Mouse (Mus musculus) brain, adult 2 months (tissue): ENCODE data around the gene Ccdc134.

ENCODE experiments used
- DNase-seq: peaks from one replicate; pipeline ENCODE4 v3.0.0; 2011; ENCODE audit warnings: low read depth, low spot score

The Ccdc134 gene

DNA sequence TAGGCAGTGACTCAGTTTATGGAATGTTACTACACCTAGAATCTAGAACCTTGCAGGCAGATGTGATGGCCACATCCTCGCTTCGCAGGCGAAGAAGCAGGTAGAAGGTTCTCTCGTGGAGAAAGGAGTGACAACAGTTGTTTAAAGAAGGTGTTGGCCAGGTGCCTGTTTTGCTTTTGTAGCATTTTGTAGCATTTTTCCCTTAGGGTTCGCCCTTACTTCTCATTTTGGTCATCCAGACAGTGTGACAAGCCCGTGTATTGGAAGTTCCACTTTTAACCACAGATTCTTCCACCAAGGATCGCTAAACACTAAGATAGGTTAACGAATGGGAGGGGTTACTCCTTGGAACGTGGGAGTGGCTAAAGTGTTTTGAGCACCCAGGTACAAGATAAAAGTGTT is 20.8 kb downstream of the Ccdc134 start:
- DNase-seq = no peak

GRCm38 (mm10) chr15:82150042-82150441 is 22.3 kb downstream of the Ccdc134 start:
- no peak for DNase-seq

DNA sequence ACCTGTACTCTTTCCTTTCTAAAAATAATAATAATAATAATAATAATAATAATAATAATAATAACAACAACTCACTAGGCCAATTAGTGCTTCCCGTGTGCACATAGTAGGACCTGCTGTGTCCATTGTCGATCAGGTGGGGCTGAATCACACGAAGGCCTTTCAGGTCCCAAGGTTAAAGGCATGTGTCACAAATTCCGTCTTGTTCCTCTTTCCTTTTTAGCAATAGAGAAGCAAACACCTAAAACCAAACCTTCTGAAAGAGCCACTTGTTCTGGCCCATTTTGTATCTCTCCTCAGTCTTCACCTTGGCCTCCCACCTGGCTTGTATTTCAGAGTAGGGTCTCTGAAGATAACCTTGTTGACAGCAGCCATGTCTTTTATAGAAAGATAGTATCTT is 23.5 kb downstream of the Ccdc134 start:
- DNase-seq = no peak

- no peak for DNase-seq
Measured at GRCm38 (mm10) chr15:82152022-82152421, 24.3 kb downstream of the Ccdc134 start.

GRCm38 (mm10) chr15:82152435-82152834 is 24.7 kb downstream of the Ccdc134 start:
- DNase-seq = no peak

- DNase-seq = no peak
Measured at GRCm38 (mm10) chr15:82156298-82156697, 28.6 kb downstream of the Ccdc134 start.

DNA sequence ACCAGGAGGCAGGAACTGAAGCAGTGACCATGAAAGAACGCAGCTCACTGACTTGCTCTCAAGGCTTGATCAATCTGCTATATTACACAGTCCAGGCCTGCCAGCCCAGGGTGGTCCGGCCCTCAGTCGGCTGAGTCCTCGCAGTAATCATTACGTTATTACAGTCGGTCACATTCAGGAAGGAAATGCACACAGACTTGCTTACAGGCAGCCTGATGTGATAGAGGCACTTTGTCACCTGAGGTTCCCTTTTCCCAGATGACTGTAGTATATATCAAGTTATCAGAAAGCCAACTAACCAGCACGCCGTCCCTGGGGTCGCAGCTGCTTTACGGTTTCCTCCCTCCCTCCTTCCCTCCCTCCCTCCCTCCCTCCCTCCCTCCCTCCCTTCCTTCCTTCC is 29.2 kb downstream of the Ccdc134 start:
- DNase-seq = no peak

DNA sequence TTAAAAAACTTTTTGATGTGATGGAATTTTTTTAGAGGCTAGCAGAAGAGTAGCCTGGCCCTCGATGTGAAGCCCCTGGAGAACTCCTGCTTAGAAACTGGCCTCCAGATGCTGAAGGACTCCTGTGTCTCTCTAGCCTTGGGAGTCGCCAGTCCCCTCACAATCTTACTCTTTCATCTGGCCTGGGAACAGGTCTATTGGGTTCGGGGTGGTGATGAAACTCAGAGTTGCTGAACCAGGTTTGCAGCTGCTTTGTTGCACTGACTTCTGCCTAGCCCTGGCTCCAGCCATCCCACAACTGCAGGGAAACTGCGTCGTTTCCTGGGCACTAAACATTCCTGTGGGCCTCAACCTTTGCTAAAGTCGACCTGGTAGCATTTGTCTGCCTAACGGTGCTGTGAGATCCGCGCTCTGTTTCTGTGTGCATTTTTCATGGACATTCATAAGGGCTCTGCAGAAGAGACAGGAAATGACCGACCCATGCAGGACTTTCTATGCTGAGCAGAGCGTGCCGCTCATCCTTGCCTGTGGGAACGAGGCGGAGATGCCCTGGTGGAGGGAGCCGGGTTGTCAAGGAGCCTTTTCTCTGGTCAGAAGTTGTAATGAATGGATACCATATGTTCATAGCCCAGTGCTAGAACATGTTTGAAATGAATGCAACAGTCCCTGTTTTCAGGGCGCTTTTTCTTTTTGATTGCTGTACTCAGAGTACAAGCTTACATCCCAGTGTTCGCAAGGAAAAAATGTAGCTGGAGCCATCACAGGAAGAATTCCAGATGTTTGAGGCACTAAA is 30.7 kb downstream of the Ccdc134 start:
- DNase-seq = no peak

GRCm38 (mm10) chr15:82159471-82159870 is 31.7 kb downstream of the Ccdc134 start:
- no peak for DNase-seq

GRCm38 (mm10) chr15:82160731-82161640 is 33.3 kb downstream of the Ccdc134 start:
- no peak for DNase-seq

- no peak for DNase-seq
Measured at GRCm38 (mm10) chr15:82161965-82162600, 34.4 kb downstream of the Ccdc134 start.

DNA sequence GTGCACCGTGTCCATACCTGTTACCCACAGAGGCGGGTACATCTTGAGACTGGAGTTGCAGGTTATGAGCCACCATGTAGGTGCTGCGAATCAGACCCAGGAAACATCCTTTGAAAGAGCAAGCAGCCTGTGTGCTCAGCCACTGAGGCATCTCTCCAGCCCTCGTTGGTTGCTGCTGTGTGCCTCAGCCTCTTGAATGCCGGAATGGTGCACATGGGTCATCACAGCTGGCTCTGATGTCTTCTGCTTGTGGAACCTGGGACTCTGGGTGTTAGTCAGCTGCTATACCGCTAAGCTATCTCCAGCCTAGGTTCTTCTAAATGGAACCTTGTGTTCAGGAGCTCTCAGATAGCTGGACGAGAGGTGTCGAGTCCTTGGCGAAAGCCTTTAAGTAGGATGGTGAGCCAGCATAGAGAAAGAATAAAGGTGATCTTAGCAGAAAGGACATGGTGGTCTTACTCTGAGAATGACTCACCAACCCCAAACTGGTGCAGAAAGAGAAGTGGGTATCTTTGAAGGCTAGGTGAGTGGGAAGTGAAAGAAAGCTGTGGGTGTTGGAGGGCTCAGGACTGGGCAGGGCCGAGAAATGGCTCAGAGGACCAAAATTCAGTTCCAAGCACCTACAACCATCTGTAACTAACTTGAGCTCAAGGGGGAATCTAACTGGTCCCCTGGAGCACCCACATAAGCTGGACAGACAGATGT is 35.8 kb downstream of the Ccdc134 start:
- DNase-seq = no peak

- DNase-seq = no peak
Measured at GRCm38 (mm10) chr15:82164061-82164399, 36.3 kb downstream of the Ccdc134 start.

GRCm38 (mm10) chr15:82164496-82164895 is 36.8 kb downstream of the Ccdc134 start:
- DNase-seq = no peak

DNA sequence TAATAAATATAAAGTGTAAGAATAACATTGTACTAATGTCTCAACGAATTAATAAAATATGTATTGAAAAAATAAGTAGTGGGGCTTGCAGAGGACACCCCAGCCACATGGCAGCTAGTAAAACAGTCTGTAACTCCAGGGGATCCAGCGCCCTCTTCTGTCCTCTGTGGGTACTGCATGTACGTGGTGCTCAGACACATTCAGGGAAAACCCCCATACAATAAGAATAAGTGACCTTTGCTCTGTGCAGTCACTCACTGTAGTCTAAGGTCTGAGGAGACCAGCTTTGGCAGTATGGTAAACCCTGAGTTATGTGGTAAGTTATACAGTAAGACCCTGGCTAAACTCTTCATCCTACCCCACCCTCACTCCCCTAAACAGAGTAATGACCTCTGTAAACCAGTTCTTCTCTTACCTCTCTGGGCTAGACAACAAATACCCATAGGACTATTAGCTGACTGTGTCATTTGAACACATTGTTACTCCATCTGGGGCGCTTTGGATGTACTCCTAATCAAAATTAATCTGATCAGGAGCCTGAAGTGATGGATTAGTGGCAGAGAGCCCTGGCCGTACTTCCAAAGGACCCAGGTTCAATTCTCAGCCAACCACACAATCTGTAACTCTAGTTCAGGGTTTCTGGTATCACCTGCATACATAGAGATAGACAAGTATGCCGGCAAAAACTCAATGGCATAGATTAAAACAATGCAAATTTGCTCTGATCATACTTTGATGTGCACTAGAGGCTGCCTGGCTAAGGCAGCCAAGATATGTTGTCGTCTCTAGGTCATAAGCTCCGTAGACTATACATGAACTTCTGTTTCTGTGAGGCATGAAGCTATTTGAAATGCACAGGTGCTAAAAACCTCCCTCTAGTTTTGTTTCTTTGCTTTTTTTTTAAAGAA is 37.9 kb downstream of the Ccdc134 start:
- DNase-seq = peak; percentile 83

DNA sequence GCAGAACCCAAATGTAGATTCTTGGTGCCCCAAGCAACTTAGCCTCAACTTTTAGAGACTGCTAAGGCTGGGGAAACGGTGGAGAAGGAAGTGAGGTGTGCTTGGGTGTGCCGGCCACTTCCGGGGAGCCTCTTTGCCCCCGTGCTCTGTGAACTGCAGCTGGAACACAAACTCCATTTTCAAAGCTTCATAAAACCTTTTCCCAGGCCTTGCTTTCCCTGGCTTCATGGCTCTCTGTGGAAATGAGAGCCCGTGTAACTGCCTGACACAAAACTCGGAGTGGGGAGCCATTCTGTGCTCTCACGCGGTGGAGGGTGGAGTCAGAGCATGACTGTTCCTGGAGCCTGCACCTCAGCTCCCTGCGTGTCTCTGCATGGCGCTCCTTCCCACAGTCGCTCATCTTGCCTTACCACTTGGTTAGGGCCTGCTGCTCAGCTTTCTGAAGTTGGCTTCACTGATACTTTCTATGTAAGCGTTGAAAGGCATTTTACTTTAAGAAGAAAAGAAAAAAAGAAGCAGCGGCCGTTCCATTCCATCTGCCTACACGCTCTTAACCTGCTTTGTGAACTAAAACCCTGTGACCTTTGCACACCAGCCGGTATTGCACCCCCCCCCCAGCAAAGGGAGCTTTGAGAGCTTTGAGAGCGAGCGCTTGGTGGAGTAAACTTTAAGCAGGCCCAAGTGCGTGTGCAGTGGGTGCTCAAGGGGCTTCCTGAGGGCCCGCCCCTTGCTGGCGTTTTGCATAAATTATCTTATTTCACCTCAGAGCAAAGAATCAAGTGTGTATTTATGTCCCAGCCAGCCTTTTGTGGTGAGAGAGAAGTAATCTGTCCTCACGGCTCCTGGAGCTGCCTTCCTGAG is 38.7 kb downstream of the Ccdc134 start:
- DNase-seq = peak; percentile 67

DNA sequence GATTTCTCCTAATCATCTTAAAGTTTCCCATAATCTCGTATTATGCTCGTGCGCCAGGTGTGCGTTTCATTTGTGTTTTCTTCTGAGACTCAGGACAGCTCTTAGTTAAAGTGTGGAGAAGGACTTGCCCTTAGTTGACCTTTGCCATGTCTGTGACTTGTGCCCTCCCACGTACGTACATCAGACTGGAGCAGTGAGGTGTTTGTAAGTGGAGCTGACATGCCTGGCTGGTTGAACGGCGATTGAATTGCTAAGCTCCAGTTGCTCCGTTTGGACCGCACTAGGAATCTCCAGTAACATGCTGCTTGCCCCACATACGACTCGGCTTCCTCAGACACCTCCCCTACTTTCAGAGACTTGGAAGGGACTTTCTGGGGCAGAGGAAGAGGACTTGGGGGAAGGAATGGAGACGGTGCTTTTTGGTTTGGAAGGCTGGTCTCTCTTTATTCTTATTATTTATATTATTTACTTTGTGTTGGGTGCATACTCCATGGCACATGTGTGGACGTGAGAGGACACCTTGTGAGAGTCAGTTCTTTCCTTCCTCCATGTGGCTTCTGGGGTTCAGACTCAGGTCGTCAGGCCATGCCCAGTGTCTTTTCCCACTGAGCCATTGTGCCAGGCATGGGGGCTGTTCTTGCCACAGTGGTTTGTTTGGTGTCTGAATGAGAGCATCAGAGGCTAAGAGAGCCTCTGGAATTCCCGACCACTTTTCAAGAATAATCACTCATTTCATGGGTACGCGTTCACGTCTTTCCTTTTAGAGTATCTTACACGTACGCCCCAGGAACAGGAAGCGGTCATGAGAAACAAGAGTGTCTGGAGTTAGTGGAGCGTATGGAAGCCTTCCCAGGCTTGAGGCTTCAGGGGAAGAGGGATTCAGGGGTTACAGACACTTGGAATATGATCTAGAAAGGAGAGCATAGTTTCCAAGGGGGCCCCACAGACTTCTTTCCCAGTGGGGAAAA is 39.8 kb downstream of the Ccdc134 start:
- no peak for DNase-seq

DNA sequence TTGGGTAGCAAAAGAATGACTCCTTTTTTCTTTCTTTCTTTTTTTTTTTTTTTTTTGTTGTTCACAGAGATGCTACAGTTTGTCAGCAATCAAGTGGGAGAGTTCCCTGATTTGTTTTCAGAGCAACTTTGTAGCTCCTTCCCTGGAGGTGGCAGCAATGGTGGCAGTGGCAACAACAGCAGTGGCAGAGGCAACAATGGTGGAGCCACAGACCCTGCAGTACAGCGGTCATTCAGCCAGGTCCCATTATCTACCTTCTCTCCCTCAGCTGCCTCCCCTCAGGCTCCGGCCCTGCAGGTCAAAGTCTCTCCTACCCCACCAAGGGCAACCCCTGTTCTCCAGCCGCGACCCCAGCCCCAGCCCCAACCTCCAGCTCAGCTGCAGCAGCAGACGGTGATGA is 41.9 kb downstream of the Ccdc134 start:
- no peak for DNase-seq
